Mouse (Mus musculus) stomach, embryonic 15.5 days (tissue): Measurements from ENCODE around the gene Myo10. TPM values are rescaled to one million over a fixed set of nuclear protein-coding genes. Genes with fewer than 3 reads are reported as not detected.
A peak's percentile ranks its signal among the peaks of the same experiment; 100 is the strongest.

Source experiments
- ATAC-seq: fragments of 200-750 bp; cut with Nextera tagmentation; 2 replicates; pipeline ENCODE4 v1.8.0; 2017; ENCODE audit warnings: low read depth, moderate number of reproducible peaks, moderate TSS enrichment; ENCODE audit not compliant: insufficient read depth, low FRiP score
- H3K27ac ChIP-seq: fragments of 300-500 bp; sonication (generic); 2 replicates; pipeline ENCODE4 v1.5.1; 2015; ENCODE audit warnings: mild to moderate bottlenecking, inconsistent platforms
- H3K27me3 ChIP-seq: fragments of 300-500 bp; sonication (generic); replicated peaks from 2 replicates; pipeline ENCODE4 v1.6.1; 2015; ENCODE audit warnings: inconsistent platforms
- H3K36me3 ChIP-seq: fragments of 300-500 bp; sonication (generic); 2 replicates; pipeline ENCODE4 v1.6.1; 2015; ENCODE audit warnings: inconsistent platforms
- H3K4me1 ChIP-seq: fragments of 300-500 bp; sonication (generic); 2 replicates; pipeline ENCODE4 v1.6.1; 2015; ENCODE audit warnings: inconsistent platforms
- H3K4me2 ChIP-seq: fragments of 300-500 bp; sonication (generic); 2 replicates; pipeline ENCODE4 v1.6.1; 2015; ENCODE audit warnings: mild to moderate bottlenecking, inconsistent platforms
- H3K4me3 ChIP-seq: fragments of 300-500 bp; sonication (generic); replicated peaks from 2 replicates; pipeline ENCODE4 v1.5.1; 2015; ENCODE audit warnings: inconsistent platforms
- H3K9ac ChIP-seq: fragments of 300-500 bp; sonication (generic); 2 replicates; pipeline ENCODE4 v1.6.1; 2015; ENCODE audit warnings: inconsistent platforms
- H3K9me3 ChIP-seq: fragments of 300-500 bp; sonication (generic); 2 replicates; pipeline ENCODE4 v1.6.1; 2016; ENCODE audit warnings: inconsistent platforms
- WGBS: fragments of 180-500 bp; shearing (Covaris S2); methylation state at CpG from one replicate; pipeline ENCODE4 v1.1.7; 2015; 5-methylcytosine and 5-hydroxymethylcytosine counted together
- polyA plus RNA-seq: library from polyadenylated mRNA; unstranded; fragments of >200 nt; fragmentation: Nextera tagmentation; extraction: Ambion mirVana; gene quantifications from 2 replicates; pipeline ENCODE4 v1.2.1, GENCODE M21; 2015

Myo10 gene
- polyA plus RNA-seq, 1 experiment from 2014 or later = 32.4 TPM

GRCm38 (mm10) chr15:25633674-25634340 lies 11.5 kb downstream of the Myo10 start:
- 84% methylated on average over 13 of the region's 13 CpGs for WGBS
- Histone ChIP-seq H3K36me3 (no peaks in the 10 kb centered on the region), H3K9ac (no peak overlapping the region), H3K4me2 (no peak overlapping the region), H3K27me3 (no peaks in the 10 kb centered on the region), H3K4me3 (no peak overlapping the region), H3K27ac (no peak overlapping the region), H3K4me1 (peaks cover 12% of the 10 kb centered on the region), H3K9me3 (no peaks in the 10 kb centered on the region)
- 0 out of 2 replicates have a peak, but pooled peaks have one; percentile 33 for ATAC-seq

- Histone ChIP-seq H3K27me3 (no peaks in the 10 kb centered on the region), H3K9ac (no peak overlapping the region), H3K36me3 (no peaks in the 10 kb centered on the region), H3K9me3 (no peaks in the 10 kb centered on the region), H3K27ac (peak overlapping the region; percentile 46; the same call in 1 of the 2 replicates), H3K4me1 (peaks cover 31% of the 10 kb centered on the region), H3K4me3 (no peak overlapping the region), H3K4me2 (no peak overlapping the region)
- no peak for ATAC-seq
- 44% methylated on average over 9 of the region's 9 CpGs for WGBS
Measured at GRCm38 (mm10) chr15:25637727-25638126, 15.4 kb downstream of the Myo10 start.

DNA sequence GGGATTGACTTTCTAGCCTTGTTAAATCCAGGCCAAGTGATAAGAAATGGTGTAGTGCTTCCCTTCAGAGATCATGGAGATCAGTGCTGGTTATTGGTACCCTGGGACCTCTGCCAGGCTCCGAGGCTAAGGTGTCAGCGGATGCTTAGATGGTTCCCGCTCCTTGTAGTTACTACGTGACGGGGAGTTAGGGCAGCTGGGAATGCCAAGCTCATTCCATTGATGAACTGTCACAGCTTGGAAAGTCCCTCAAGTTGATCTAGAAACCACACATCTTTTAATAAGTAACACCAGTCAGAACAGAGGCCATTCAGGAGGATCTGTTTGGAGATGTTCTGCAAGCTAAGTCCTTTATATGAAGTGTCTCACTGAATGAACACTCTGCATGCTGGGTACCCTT lies 16.9 kb downstream of the Myo10 start:
- no peak overlapping the region for H3K4me2 ChIP-seq
- WGBS = 83% methylated on average over 5 of the region's 5 CpGs
- H3K27me3 ChIP-seq = no peaks in the 10 kb centered on the region
- H3K9ac ChIP-seq = no peak overlapping the region
- no peaks in the 10 kb centered on the region for H3K36me3 ChIP-seq
- H3K27ac ChIP-seq = no peak overlapping the region
- H3K4me1 ChIP-seq = peaks cover 39% of the 10 kb centered on the region
- H3K4me3 ChIP-seq = no peak overlapping the region
- no peaks in the 10 kb centered on the region for H3K9me3 ChIP-seq
- no peak for ATAC-seq

- no peak for ATAC-seq
- Histone ChIP-seq H3K4me2 (no peak overlapping the region), H3K9ac (no peak overlapping the region), H3K9me3 (no peaks in the 10 kb centered on the region), H3K4me3 (no peak overlapping the region), H3K4me1 (peaks cover 37% of the 10 kb centered on the region), H3K27ac (no peak overlapping the region), H3K36me3 (no peaks in the 10 kb centered on the region), H3K27me3 (no peaks in the 10 kb centered on the region)
- WGBS = 72% methylated on average over 12 of the region's 12 CpGs
Measured at GRCm38 (mm10) chr15:25640840-25641752, 18.8 kb downstream of the Myo10 start.

- no peak overlapping the region for H3K4me3 ChIP-seq
- no peak overlapping the region for H3K4me2 ChIP-seq
- ATAC-seq = no peak
- H3K9ac ChIP-seq = no peak overlapping the region
- 28% methylated on average over 9 of the region's 9 CpGs for WGBS
- H3K36me3 ChIP-seq = no peaks in the 10 kb centered on the region
- no peaks in the 10 kb centered on the region for H3K9me3 ChIP-seq
- H3K27ac ChIP-seq = peak overlapping the region; percentile 67
- H3K4me1 ChIP-seq = peaks cover 37% of the 10 kb centered on the region
- H3K27me3 ChIP-seq = no peaks in the 10 kb centered on the region
Measured at GRCm38 (mm10) chr15:25642214-25643058, 20.1 kb downstream of the Myo10 start.

- no peaks in the 10 kb centered on the region for H3K36me3 ChIP-seq
- WGBS = 75% methylated on average over 4 of the region's 4 CpGs
- no peak overlapping the region for H3K4me3 ChIP-seq
- no peak overlapping the region for H3K9ac ChIP-seq
- peaks cover 32% of the 10 kb centered on the region for H3K4me1 ChIP-seq
- ATAC-seq = no peak
- H3K27ac ChIP-seq = no peak overlapping the region; the same call in 1 of the 2 replicates
- H3K9me3 ChIP-seq = no peaks in the 10 kb centered on the region
- no peaks in the 10 kb centered on the region for H3K27me3 ChIP-seq
- H3K4me2 ChIP-seq = no peak overlapping the region
Measured at GRCm38 (mm10) chr15:25645862-25646261, 23.5 kb downstream of the Myo10 start.

DNA sequence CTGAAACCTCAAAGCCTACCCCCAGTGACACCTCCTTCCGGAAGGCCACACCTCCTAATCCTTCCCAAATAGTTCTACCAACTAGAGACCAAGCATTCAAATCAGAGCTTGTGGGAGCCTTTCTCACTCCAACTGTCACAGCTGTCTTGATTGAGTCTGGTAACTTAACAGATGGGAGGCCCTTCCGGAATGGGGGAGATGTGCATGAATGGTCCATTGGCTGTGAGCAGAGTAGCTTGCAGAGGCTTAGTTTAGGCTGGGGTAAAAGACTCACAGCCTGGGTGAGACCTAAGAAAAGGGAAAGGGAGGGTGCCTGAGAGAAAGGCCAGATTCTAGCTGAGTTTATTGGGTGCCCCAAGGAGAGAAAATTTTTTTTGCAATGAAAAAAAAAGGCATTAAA lies 26.0 kb downstream of the Myo10 start:
- peaks cover 17% of the 10 kb centered on the region; the same call in 1 of the 2 replicates for H3K4me1 ChIP-seq
- no peaks in the 10 kb centered on the region for H3K36me3 ChIP-seq
- H3K27ac ChIP-seq = no peak overlapping the region
- 87% methylated on average over 2 of the region's 2 CpGs for WGBS
- H3K4me3 ChIP-seq = no peak overlapping the region
- H3K4me2 ChIP-seq = no peak overlapping the region
- no peak for ATAC-seq
- no peaks in the 10 kb centered on the region for H3K9me3 ChIP-seq
- no peak overlapping the region for H3K9ac ChIP-seq
- no peaks in the 10 kb centered on the region for H3K27me3 ChIP-seq

DNA sequence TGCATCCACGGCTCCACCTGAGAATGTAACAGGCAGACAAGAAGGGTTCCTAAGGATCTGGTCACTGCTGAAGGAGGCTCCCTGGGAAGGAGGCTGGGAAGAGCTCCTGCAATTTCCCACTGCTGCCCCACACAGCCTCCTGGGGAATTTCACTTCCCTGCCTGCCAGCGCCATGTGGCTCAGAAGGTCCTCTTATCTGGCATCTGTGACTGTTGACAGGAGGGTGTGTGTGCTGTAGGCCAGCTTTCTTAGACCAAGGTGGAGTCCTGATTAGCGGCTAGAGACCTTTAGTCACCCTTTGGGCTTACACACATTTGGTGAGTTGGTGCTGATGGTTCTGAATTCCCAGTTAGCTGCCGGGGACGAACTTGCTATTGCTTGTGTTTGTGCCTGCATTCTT lies 28.0 kb downstream of the Myo10 start:
- peak; percentile 82 for ATAC-seq
- H3K27ac ChIP-seq = peak overlapping the region; percentile 32; the same call in 1 of the 2 replicates
- WGBS = 51% methylated on average over 5 of the region's 5 CpGs
- no peak overlapping the region for H3K9ac ChIP-seq
- H3K4me1 ChIP-seq = peaks cover 11% of the 10 kb centered on the region; the same call in 1 of the 2 replicates
- H3K9me3 ChIP-seq = no peaks in the 10 kb centered on the region
- no peaks in the 10 kb centered on the region for H3K36me3 ChIP-seq
- H3K4me2 ChIP-seq = no peak overlapping the region
- no peak overlapping the region for H3K4me3 ChIP-seq
- no peaks in the 10 kb centered on the region for H3K27me3 ChIP-seq

DNA sequence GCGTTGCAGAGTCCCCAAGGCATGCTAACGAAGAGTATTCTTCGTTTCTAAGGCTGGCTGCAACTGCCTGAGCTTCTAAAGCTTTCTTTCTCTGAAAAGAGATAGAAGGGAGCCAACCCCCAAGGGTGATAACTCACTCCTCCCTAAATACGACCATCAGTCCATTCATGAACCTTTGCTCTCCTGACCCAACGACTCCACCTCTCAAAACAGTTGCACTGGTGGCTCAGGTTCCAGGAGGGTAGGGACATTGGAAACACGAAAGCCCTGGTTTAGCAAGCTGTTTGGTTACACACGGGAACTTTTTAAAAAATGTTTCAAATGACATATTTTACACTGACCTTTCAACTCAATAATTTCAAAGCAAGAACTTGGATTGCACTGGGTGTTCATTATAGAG lies 29.5 kb downstream of the Myo10 start:
- Histone ChIP-seq H3K9ac (no peak overlapping the region), H3K36me3 (no peaks in the 10 kb centered on the region)

DNA sequence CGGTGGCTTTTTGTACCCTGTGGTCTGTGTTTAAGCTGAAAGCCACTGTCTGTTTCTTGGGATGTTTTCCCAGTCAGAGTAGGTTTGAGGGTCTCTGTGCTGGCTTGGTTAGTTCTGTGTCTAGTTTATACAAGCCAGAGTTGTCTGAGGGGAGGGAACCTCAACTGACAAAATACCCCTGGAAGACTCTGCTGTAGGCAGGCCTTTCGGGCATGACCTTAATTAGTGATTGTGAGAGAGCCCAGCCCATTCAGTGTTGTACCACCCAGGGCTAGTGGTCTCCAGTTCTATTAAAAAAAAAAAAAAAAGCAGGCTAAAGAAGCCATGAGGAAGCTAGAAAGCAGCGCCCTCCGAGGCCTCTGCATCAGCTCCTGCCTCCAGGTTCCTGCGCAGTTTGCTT lies 30.0 kb downstream of the Myo10 start:
- Histone ChIP-seq H3K4me1 (peaks cover 11% of the 10 kb centered on the region; the same call in 1 of the 2 replicates), H3K9me3 (no peaks in the 10 kb centered on the region), H3K4me3 (no peak overlapping the region), H3K27me3 (no peaks in the 10 kb centered on the region), H3K4me2 (no peak overlapping the region), H3K27ac (no peak overlapping the region), H3K36me3 (no peaks in the 10 kb centered on the region), H3K9ac (no peak overlapping the region)
- 61% methylated on average over 5 of the region's 5 CpGs for WGBS
- no peak for ATAC-seq

More for the DNA sequence above, 29.5 kb downstream of the Myo10 start:
- no peak for ATAC-seq
- no peaks in the 10 kb centered on the region for H3K27me3 ChIP-seq
- H3K4me1 ChIP-seq = peaks cover 11% of the 10 kb centered on the region; the same call in 1 of the 2 replicates
- 66% methylated on average over 7 of the region's 7 CpGs for WGBS
- H3K9me3 ChIP-seq = no peaks in the 10 kb centered on the region
- no peak overlapping the region for H3K27ac ChIP-seq
- H3K4me3 ChIP-seq = no peak overlapping the region
- H3K4me2 ChIP-seq = no peak overlapping the region

DNA sequence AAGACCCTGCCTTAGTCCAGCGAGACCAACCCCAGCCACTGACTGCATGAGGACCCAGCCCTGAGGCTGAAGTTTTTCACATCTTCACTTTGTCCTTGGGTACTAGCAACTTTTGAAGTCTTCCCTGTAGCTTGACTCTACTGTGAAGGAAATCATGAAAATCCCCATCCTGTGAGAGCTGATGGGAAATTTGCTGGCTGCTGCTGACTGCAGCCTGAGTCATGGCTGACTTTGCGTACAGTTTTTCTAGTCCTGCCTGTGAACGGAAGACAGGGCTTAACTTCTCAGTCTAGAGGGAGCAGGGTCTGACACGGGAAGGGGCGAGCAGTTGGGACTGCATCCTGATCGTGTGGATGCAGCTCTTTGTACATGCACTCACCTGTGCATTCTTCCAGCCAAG lies 30.6 kb downstream of the Myo10 start:
- no peak overlapping the region for H3K9ac ChIP-seq
- no peaks in the 10 kb centered on the region for H3K27me3 ChIP-seq
- peaks cover 11% of the 10 kb centered on the region; the same call in 1 of the 2 replicates for H3K4me1 ChIP-seq
- no peak overlapping the region for H3K4me3 ChIP-seq
- H3K36me3 ChIP-seq = no peaks in the 10 kb centered on the region
- H3K4me2 ChIP-seq = no peak overlapping the region
- no peak for ATAC-seq
- H3K27ac ChIP-seq = no peak overlapping the region
- WGBS = 57% methylated on average over 6 of the region's 6 CpGs
- no peaks in the 10 kb centered on the region for H3K9me3 ChIP-seq
